Mouse (Mus musculus) cerebellum, adult 11-12 months (tissue): ENCODE measurements around the gene Arfip2.

Experiments
- DNase-seq: peaks from one replicate; pipeline ENCODE4 v3.0.0; 2022

Gene Arfip2

GRCm38 (mm10) chr7:105640233-105640893, at the start of gene Arfip2, which contains the start of gene Gm45799:
Gene Arfip2 (minus strand): TSS chr7:105640416.
Gene Gm45799 (plus strand): TSS chr7:105640552.
- DNase-seq, result peak; percentile 98

DNA sequence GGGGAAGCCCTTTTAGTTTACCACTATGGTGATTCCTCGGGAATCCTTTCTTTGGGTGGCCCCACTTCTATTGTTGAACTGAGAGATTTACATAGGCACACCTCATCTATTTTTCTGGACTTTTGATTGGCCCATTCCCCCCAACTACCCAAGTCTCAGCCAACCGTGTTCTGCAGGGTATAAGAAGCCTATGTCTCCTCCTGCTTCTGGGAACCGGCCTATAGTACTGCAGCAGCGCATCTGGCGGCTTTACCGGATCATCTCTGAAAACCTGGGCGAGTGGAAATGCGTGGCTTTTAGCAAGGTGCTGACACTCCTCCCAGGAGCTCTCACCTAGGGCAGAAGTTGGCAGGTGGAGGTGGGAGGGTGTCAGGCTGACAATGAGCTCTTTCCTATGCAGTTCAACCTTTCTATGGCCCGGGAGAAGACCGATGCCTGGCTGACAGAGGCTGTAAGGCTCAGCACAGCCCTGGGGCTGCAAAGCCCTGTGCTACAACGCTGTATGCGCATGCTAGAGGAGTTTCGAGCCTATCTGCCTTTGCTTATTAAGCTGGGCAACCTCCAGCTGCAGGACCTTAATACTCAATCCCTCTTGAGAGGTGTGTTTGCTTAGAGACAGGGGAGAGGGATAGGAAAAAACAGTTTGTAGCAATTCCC, 45.5 kb upstream of the Arfip2 start:
- no peak for DNase-seq

DNA sequence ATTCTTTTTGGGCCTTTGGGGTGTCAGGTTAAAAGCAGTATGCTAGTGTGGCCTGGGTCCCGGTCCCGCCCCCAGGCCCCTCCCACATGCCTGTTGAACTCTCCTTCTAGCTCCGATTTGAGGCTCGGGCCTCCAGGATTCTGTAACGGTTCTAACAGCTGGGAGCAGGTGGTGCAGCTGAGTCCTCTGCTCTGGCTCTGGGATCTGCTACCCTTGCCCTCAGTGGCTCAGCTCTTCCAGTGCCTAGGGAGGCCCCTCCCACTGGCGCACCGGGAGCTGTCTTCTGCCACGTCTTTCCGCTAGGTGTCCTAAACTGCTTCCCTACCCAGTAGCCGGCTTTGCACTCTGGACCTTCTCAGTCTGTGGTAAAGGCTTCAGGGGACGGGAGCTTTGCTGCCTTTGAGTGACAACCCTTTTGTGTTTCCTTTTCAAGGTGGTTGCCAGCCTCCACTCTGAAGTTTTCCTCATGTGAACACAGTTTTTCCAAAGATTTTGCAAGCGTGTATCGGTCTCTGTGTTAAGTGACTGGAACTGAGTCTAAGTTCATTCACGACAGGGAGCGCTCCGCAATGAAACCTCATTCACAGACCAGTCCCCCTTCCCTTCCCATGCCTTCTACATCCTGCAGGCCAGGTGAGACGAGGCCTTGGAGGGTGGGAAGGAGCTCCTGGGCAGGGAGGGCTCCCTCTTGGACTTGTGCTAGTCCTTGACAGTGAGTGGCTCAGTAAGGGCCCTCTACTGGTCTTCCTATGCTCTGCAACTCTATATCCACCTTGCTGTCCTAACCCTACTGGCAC, 10.6 kb upstream of the Arfip2 start, which contains the start of gene Dnhd1:
Gene Dnhd1 (plus strand): TSS at position 189 of the 797 bp plus-strand sequence.
- DNase-seq, result peak; percentile 76

GRCm38 (mm10) chr7:105641936-105642335, 1.7 kb upstream of the Arfip2 start:
- peak; percentile 56 for DNase-seq

GRCm38 (mm10) chr7:105640894-105641255, 659 bp upstream of the Arfip2 start:
- no peak for DNase-seq

DNA sequence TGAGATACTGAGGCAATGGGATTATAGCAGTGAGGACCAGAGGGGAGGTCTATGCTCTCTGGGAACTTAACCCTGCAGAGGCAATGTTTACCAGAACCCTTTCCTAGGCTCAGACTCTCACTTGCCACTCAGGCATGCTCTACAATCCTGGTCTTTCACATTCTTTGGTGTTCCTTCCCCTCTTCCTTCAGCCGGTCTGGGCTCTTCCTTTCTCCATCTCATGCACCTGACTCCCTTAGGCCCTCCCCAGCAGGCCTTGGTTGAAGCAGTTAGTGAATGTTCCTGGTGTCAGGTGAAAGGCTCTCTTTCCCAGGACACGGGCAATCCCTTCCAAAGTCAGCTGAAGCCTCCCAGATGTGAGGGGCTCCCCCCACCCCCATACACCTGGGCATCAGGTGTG, 460 bp downstream of the Arfip2 start, which contains the start of gene Timm10b:
Gene Timm10b (plus strand): TSS at position 301 of the 400 bp plus-strand sequence.
- DNase-seq, result no peak

GRCm38 (mm10) chr7:105639304-105639703, 912 bp downstream of the Arfip2 start:
- DNase-seq, result peak; percentile 65

DNA sequence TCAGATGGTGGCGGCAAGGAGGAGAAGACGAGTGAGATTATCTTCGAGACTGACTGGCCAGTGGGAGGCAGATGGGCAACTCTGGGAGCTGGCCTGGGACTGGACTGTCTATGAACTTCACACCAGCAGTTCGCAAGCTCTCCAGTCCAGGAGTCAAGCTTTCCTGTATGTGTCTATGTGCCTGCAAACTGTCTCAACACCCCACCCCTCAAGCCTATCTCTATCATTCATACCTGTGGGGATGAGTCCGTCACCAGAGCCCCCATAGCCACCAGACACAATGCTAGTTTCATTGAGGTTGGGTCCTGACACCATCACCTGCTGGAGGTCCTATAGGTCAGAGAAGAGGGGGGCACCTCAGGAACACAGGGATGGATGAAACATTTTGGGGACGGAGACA, 1.4 kb downstream of the Arfip2 start:
- peak; percentile 45 for DNase-seq

- DNase-seq, result no peak
Measured at GRCm38 (mm10) chr7:105635726-105636125, 4.5 kb downstream of the Arfip2 start.

DNA sequence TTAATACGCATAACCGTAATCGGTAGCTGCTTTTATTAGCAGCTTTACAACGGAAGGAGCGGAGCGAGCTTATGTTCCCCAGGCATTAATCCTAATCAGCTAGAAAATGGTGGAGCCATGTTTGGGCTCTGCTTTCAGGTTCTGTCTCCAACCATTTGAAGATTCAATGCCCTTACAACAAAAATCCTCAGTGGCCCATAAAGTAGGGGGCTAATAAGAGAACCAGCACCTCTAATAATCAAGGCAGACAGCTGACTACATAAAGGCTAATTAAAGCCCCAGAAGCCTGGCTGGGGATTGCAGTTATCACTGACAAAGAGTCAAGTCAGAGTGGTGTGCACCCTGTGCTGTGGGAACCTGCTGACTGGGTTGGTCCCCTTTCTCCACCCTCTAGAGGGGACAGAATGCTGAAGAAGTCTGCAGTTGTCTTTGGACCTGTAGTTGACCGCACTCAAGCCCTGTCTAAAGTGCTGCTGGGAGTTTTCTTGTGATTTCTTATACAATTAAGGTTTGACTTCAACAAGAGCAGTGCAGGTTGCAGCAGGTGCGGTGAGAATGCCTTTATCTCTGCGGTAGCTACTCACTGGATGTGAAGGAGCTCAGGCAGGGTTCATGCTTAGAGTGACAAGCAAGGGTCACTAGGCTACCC, 5.8 kb downstream of the Arfip2 start:
- no peak for DNase-seq

DNA sequence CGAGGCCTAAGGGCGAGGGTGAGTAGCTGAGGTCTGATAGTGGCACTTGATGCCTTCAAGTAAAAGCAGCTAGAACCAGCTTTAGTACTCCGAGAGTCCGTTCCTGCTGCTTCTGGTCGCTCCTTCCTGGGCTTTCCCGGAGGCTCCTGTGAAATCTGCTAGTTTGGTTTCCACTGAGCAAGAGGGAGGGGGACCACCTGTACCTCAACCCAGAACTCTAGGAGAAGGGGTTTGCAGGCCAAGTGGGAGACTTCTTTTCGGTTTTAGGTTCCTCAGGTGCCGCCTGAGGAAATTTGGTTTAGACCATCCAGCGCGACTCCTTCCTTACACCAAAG, 6.4 kb downstream of the Arfip2 start:
- DNase-seq, result no peak

GRCm38 (mm10) chr7:105633127-105633800, 7.0 kb downstream of the Arfip2 start, which contains the start of gene Trim3:
Gene Trim3 (minus strand): TSS chr7:105633571.
- DNase-seq, result peak; percentile 92

GRCm38 (mm10) chr7:105632551-105632972, 7.7 kb downstream of the Arfip2 start:
- DNase-seq, result peak; percentile 87

- peak; percentile 58 for DNase-seq
Measured at GRCm38 (mm10) chr7:105628633-105629032, 11.6 kb downstream of the Arfip2 start.

DNA sequence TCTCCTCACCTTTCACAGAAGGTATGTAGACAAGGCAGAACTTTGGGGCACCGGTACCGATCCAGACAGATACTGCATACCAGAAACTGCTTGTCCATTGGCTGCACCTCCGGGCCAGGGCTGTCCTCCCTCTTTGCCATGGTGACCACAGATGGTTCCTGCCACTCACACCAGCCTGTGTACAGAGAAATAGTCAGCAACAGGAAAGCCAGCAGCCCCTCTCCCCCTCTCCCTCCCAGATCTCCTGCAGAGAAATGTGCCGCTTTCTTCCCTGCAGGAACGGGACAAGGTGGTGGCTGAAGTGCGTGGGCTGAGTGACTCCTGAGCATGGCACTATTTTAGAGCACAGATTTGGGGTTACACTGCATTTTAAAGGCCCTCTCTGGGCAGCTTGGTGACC, 14.8 kb downstream of the Arfip2 start:
- peak; percentile 86 for DNase-seq

- DNase-seq, result no peak
Measured at GRCm38 (mm10) chr7:105621646-105622292, 18.4 kb downstream of the Arfip2 start.

DNA sequence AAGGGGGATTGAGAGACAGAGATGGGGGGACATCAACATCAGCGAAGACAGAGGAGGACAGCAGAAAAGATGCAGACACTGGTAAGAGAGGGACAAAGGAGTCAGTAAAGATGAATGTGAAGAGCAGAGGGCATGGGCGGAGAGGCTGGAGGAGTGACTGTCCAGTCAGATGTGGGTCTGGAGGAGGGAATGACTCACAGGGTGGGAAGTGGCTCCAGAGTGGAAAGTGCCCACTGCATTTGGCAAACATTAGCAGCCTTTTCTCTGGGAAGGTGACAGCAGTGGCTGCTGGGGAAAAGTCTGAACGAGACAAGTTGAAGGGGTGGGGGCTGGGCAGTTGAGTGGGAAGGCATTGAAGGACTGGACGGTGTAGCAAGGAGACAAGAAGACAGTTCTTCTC, 19.2 kb downstream of the Arfip2 start:
- no peak for DNase-seq

GRCm38 (mm10) chr7:105619701-105620100, 20.5 kb downstream of the Arfip2 start:
- no peak for DNase-seq

GRCm38 (mm10) chr7:105617810-105618209, 22.4 kb downstream of the Arfip2 start:
- no peak for DNase-seq

GRCm38 (mm10) chr7:105616561-105616960, 23.7 kb downstream of the Arfip2 start:
- no peak for DNase-seq

DNA sequence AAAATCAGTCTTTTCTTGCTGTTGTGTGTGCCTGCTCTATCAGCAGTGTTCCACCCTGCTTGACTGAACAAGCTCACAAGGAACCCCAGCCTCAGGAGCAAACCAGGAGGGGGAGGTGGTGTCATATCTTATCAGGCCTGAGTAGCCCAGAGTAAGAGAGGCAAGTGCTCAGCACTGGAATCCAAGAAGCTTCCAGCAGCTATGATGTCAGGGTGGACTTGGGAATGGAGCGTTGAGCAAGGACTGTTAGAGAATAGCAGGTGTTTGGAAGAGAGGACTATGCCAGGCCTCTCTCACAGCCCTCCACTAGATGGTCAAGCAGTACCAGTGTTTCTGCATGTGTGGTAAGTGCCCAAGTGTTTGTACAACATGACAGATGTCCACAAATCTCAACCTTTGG, 24.5 kb downstream of the Arfip2 start:
- no peak for DNase-seq

- no peak for DNase-seq
Measured at GRCm38 (mm10) chr7:105614400-105614799, 25.8 kb downstream of the Arfip2 start.
